Mouse (Mus musculus) forebrain, embryonic 10.5 days (tissue): ENCODE measurements around the gene Kctd15. TPM values are rescaled to one million over a fixed set of nuclear protein-coding genes. Genes with fewer than 3 reads are reported as not detected.
A peak's percentile ranks its signal among the peaks of the same experiment; 100 is the strongest.

Source experiments
- DNase-seq: peaks from one replicate; pipeline ENCODE4 v3.0.0-alpha.2; 2017; ENCODE audit warnings: low spot score; ENCODE audit errors: extremely low spot score
- H3K27ac ChIP-seq: fragments of 300-500 bp; sonication (generic); 2 replicates; pipeline ENCODE4 v1.5.1; 2016; ENCODE audit warnings: mild to moderate bottlenecking
- H3K27me3 ChIP-seq: fragments of 300-500 bp; sonication (generic); 2 replicates; pipeline ENCODE4 v1.6.1; 2016; ENCODE audit warnings: mild to moderate bottlenecking; ENCODE audit not compliant: poor library complexity, severe bottlenecking
- H3K36me3 ChIP-seq: fragments of 300-500 bp; sonication (generic); replicated peaks from 2 replicates; pipeline ENCODE4 v1.6.1; 2016; ENCODE audit warnings: mild to moderate bottlenecking, moderate library complexity
- H3K4me1 ChIP-seq: fragments of 300-500 bp; sonication (generic); 2 replicates; pipeline ENCODE4 v1.6.1; 2016
- H3K4me3 ChIP-seq: fragments of 300-500 bp; sonication (generic); 2 replicates; pipeline ENCODE4 v1.5.1; 2016; ENCODE audit warnings: mild to moderate bottlenecking, moderate library complexity
- H3K9me3 ChIP-seq: fragments of 300-500 bp; sonication (generic); 2 replicates; pipeline ENCODE4 v1.6.1; 2016; ENCODE audit warnings: mild to moderate bottlenecking, moderate library complexity
- WGBS: fragments of 180-500 bp; shearing (Covaris S2); methylation state at CpG from one replicate; pipeline ENCODE4 v1.1.7; 2016; 5-methylcytosine and 5-hydroxymethylcytosine counted together
- polyA plus RNA-seq: library from polyadenylated mRNA; unstranded; fragments of >200 nt; fragmentation: Nextera tagmentation; extraction: Ambion mirVana; gene quantifications from 2 replicates; pipeline ENCODE4 v1.2.1, GENCODE M21; 2016

Kctd15 gene
- polyA plus RNA-seq, 1 experiment from 2014 or later: 57.1 TPM

DNA sequence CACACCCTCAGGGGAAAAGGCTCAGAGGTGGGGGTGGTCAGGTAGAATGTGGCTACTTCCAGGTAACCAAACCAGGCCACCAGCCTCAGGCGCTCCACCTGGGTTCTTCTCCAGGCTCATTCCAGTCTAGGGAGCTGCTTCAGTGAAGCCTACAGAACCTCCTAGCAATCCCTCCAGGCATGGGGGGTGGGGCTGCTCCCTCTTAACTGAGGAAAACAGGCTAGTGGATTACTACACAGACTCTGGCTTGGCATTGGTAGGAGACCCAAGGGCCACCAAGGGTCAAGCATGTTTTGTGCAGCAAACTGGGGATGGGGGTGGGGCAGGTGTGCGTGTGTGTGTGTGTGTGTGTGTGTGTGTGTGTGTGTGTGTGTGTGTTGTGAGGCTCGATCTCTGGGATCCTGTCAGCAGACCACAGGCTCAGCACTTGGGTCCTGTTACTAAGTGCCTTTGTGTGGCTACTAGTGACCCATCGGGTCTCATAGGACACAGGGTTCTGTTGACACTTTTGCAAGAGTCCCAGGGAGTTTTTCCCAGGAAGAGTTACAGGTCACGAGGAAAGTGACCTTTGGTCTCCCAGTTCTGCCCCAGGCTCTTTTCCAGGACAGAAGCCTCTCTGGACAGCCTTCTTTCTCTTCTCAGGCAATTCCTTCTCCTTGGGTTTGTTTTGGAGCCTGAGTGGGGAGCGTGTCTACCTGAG is 3.0 kb upstream of the Kctd15 start:
- H3K4me1 ChIP-seq: peaks cover 46% of the 10 kb centered on the region
- H3K9me3 ChIP-seq: no peaks in the 10 kb centered on the region
- 68% methylated on average over 6 of the region's 6 CpGs for WGBS
- H3K36me3 ChIP-seq: no peaks in the 10 kb centered on the region
- no peak for DNase-seq
- H3K4me3 ChIP-seq: no peak overlapping the region
- H3K27ac ChIP-seq: no peak overlapping the region
- 0 out of 2 replicates have a peak, but pooled peaks cover 4% of the 10 kb centered on the region for H3K27me3 ChIP-seq

GRCm38 (mm10) chr7:34655086-34655839 is 1.3 kb downstream of the Kctd15 start:
- peak overlapping the region; percentile 68 for H3K4me3 ChIP-seq
- peaks cover 16% of the 10 kb centered on the region for H3K36me3 ChIP-seq
- H3K4me1 ChIP-seq: peaks cover 56% of the 10 kb centered on the region
- WGBS: under 1% methylated on average over 62 of the region's 74 CpGs
- peak overlapping the region; percentile 97 for H3K27ac ChIP-seq
- H3K9me3 ChIP-seq: no peaks in the 10 kb centered on the region
- 0 out of 2 replicates have a peak, but pooled peaks cover 4% of the 10 kb centered on the region for H3K27me3 ChIP-seq
- peak; percentile 94 for DNase-seq

- Histone ChIP-seq H3K27me3 (0 out of 2 replicates have a peak, but pooled peaks cover 4% of the 10 kb centered on the region), H3K36me3 (peaks cover 23% of the 10 kb centered on the region), H3K27ac (peak overlapping the region; percentile 97), H3K9me3 (no peaks in the 10 kb centered on the region), H3K4me1 (peaks cover 55% of the 10 kb centered on the region), H3K4me3 (peak overlapping the region; percentile 68)
- DNase-seq: peak; percentile 79
- WGBS: under 1% methylated on average over 63 of the region's 81 CpGs
Observed at GRCm38 (mm10) chr7:34654441-34655085, 2.0 kb downstream of the Kctd15 start.

- peaks cover 30% of the 10 kb centered on the region for H3K36me3 ChIP-seq
- H3K9me3 ChIP-seq: 0 out of 2 replicates have a peak, but pooled peaks cover 4% of the 10 kb centered on the region
- H3K4me3 ChIP-seq: peak overlapping the region; percentile 68
- H3K27me3 ChIP-seq: 0 out of 2 replicates have a peak, but pooled peaks cover 4% of the 10 kb centered on the region
- peak overlapping the region; percentile 97 for H3K27ac ChIP-seq
- WGBS: under 1% methylated on average over 61 of the region's 64 CpGs
- H3K4me1 ChIP-seq: peaks cover 54% of the 10 kb centered on the region
- peak; percentile 64 for DNase-seq
Observed at GRCm38 (mm10) chr7:34653731-34654440, 2.6 kb downstream of the Kctd15 start.

DNA sequence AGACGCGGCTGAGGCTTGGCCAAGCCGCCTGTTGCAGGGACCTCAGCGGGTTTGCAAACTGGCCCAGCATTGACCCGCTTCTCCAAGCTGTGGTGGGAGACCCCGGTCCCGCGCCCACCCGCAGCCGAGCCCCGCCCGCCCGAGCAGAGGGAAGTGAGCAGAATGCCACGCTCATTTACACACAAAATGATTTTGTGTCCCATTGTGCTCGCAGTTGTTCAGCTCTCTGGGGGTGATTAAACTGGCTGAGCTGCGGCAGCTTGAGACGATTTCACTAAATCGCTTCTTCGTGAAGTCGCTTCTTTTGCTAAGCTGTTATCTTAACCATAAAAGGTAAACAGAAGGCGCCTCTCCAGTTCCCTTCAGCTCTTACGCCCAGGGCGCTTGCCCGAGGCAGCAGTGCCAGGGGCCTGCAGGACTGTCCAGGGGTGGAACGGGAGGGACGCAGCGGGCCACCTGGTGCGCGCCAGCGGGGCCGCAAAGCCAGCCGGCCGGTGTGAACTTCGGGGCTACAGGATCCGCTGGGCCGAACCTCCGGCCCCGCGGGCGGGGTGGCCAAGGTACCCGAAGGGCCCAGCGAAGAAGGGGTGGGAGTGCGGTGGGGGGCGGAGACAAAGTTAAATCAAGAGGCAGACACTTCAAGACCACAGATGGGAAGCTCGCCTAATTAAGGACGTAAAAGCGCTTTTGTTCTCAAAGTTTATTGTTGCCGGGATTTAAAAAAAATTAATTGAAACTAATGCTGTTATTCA is 3.6 kb downstream of the Kctd15 start:
- peak; percentile 57 for DNase-seq
- Histone ChIP-seq H3K4me3 (peak overlapping the region; percentile 68), H3K4me1 (peaks cover 52% of the 10 kb centered on the region), H3K9me3 (peaks cover 8% of the 10 kb centered on the region; the same call in 1 of the 2 replicates), H3K27me3 (0 out of 2 replicates have a peak, but pooled peaks cover 4% of the 10 kb centered on the region), H3K36me3 (peaks cover 40% of the 10 kb centered on the region), H3K27ac (peak overlapping the region; percentile 97)
- WGBS: under 1% methylated on average over 48 of the region's 48 CpGs

- Histone ChIP-seq H3K27ac (peak overlapping the region; percentile 97), H3K9me3 (peaks cover 8% of the 10 kb centered on the region; the same call in 1 of the 2 replicates), H3K4me1 (peaks cover 51% of the 10 kb centered on the region), H3K27me3 (0 out of 2 replicates have a peak, but pooled peaks cover 4% of the 10 kb centered on the region), H3K36me3 (peaks cover 55% of the 10 kb centered on the region), H3K4me3 (peak overlapping the region; percentile 68)
- 35% methylated on average over 2 of the region's 2 CpGs for WGBS
- DNase-seq: no peak
Observed at GRCm38 (mm10) chr7:34651381-34651780, 5.2 kb downstream of the Kctd15 start.

DNA sequence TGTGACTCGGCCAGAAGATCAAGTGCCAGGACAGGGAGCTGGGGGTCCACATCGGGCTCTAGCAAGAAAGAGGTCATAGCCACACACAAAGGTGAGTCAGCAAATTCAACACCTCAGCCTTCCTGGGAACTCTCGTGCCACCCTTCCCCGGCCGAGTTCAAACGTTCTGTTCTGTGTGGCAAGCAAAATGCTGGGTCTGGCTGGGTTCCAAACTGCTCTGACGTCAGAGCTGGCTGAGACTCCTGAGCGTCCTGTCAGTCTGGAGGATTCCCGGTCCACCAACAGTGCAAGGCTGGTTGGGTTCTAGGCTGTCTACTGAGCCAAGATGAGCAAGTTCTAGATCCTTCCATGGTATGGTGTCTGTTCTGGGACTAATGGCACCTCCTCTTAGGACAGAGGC is 9.5 kb downstream of the Kctd15 start:
- peaks cover 98% of the 10 kb centered on the region for H3K36me3 ChIP-seq

DNA sequence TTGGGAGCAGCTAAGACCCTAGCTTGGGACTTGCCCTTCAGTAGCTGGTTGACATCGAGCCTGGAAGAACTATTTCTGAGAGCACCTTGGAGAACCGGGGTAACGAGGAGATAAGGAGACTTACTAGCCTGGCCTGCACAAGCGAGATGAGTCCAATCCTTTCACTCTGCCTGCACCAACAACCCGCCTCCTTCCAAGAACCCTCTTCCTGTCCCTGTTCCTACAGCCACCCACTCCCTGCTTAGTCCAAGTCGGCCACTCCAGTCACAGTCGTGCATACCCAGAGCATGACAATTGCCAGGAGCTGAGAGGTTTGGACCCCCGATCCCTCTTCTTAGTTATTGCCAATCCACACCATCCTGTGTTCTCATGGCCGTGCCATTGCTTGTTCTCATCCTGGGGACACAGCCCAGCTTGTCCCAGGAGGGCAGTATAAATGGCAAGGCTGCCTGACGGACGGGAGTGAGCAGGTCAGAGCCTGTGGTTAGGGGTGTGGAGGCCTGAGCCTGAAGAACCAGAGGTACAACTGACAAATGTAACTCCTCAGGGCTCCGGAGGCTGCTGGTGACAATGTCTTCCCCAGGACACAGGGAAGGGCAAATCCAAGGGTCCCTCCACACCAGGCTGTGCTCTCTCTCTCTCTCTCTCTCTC is 10.3 kb downstream of the Kctd15 start:
- H3K27me3 ChIP-seq: no peaks in the 10 kb centered on the region
- no peak overlapping the region for H3K27ac ChIP-seq
- H3K4me3 ChIP-seq: no peak overlapping the region
- peaks cover 100% of the 10 kb centered on the region for H3K36me3 ChIP-seq
- 89% methylated on average over 12 of the region's 12 CpGs for WGBS
- no peak for DNase-seq
- peaks cover 26% of the 10 kb centered on the region for H3K4me1 ChIP-seq
- peaks cover 8% of the 10 kb centered on the region; the same call in 1 of the 2 replicates for H3K9me3 ChIP-seq

More for the DNA sequence above, 9.5 kb downstream of the Kctd15 start:
- H3K9me3 ChIP-seq: peaks cover 8% of the 10 kb centered on the region; the same call in 1 of the 2 replicates
- no peak overlapping the region for H3K27ac ChIP-seq
- H3K27me3 ChIP-seq: no peaks in the 10 kb centered on the region
- H3K4me3 ChIP-seq: no peak overlapping the region
- no peak for DNase-seq
- H3K4me1 ChIP-seq: peaks cover 33% of the 10 kb centered on the region
- WGBS: 91% methylated on average over 9 of the region's 9 CpGs

DNA sequence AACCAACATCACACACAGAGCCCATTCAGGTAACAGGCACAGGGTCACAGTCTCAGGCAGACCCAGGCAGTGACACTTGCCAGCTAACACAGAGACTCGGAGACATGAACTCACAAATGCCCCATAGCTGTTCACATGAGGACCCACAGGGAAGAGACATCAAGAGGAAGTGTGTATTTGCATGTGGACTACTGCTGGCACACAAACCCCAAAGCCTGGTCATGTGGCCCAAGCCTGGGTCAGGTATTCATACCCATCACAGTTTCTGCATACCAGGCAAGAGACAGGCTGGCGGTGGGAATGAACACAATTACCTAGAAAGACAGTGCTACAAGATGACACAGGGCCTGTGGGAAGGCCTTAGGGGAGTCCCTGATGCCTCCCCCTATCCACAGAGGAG is 10.9 kb downstream of the Kctd15 start:
- Histone ChIP-seq H3K27me3 (no peaks in the 10 kb centered on the region), H3K27ac (no peak overlapping the region), H3K4me3 (no peak overlapping the region), H3K4me1 (peaks cover 19% of the 10 kb centered on the region), H3K9me3 (peaks cover 8% of the 10 kb centered on the region; the same call in 1 of the 2 replicates), H3K36me3 (peaks cover 100% of the 10 kb centered on the region)
- 91% methylated on average over 2 of the region's 2 CpGs for WGBS
- no peak for DNase-seq

GRCm38 (mm10) chr7:34644591-34644990 is 11.9 kb downstream of the Kctd15 start:
- no peak overlapping the region for H3K27ac ChIP-seq
- peaks cover 13% of the 10 kb centered on the region; the same call in 1 of the 2 replicates for H3K4me1 ChIP-seq
- peaks cover 100% of the 10 kb centered on the region for H3K36me3 ChIP-seq
- WGBS: 91% methylated on average over 18 of the region's 18 CpGs
- no peak overlapping the region for H3K4me3 ChIP-seq
- H3K27me3 ChIP-seq: no peaks in the 10 kb centered on the region
- DNase-seq: no peak
- H3K9me3 ChIP-seq: peaks cover 8% of the 10 kb centered on the region; the same call in 1 of the 2 replicates

DNA sequence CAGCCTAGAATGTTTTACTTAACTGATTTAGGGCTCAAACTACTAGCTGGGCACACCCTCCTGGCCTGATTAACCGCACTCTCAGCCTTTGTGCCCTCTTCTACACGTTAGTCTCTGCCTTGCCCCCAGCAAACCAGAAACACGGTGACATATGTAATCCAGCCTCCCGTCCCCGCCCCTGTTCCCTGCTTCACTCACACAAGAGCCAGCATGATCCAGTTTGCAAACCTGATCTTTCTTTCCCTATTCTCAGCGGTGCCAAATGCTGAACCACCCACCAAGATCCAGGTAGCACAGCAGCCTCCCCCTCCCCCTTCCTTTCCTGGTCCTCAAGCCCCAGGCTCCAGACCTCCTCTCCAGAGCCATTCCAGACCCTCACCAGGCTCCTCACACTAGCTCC is 13.2 kb downstream of the Kctd15 start:
- H3K36me3 ChIP-seq: peaks cover 100% of the 10 kb centered on the region
- 83% methylated on average over 6 of the region's 6 CpGs for WGBS
- no peak for DNase-seq
- H3K27ac ChIP-seq: no peak overlapping the region
- no peak overlapping the region for H3K4me3 ChIP-seq
- peaks cover 3% of the 10 kb centered on the region; the same call in 1 of the 2 replicates for H3K9me3 ChIP-seq
- H3K27me3 ChIP-seq: no peaks in the 10 kb centered on the region
- H3K4me1 ChIP-seq: peaks cover 10% of the 10 kb centered on the region; the same call in 1 of the 2 replicates
